Mouse (Mus musculus) heart, adult 2 months (tissue): ENCODE measurements around the gene Clip2. TPM values are rescaled to one million over a fixed set of nuclear protein-coding genes. Genes with fewer than 3 reads are reported as not detected.
A peak's percentile ranks its signal among the peaks of the same experiment; 100 is the strongest.

Source experiments
- DNase-seq, 2 experiments: peaks; one replicate each; pipeline ENCODE4 v3.0.0; 2021
- H3K27ac ChIP-seq: fragments of 200-600 bp; 2 replicates; pipeline ENCODE4 v1.8.1; 2022
- H3K27me3 ChIP-seq: fragments of 200-500 bp; 2 replicates; pipeline ENCODE4 v1.6.1; 2012; ENCODE audit warnings: mild to moderate bottlenecking, low read length, inconsistent platforms, mixed read lengths; ENCODE audit not compliant: control insufficient read depth, insufficient read depth
- H3K36me3 ChIP-seq: fragments of 200-500 bp; 2 replicates; pipeline ENCODE4 v1.6.1; 2012; ENCODE audit warnings: low read length, inconsistent platforms; ENCODE audit not compliant: control insufficient read depth, insufficient read depth
- H3K4me1 ChIP-seq: fragments of 200-500 bp; 2 replicates; pipeline ENCODE4 v1.6.1; 2011; ENCODE audit warnings: low read length; ENCODE audit not compliant: control insufficient read depth, insufficient read depth
- H3K4me3 ChIP-seq: fragments of 200-600 bp; 2 replicates; pipeline ENCODE4 v1.8.1; 2022
- H3K79me2 ChIP-seq: fragments of 200-500 bp; replicated peaks from 2 replicates; pipeline ENCODE4 v1.6.1; 2012; ENCODE audit warnings: mild to moderate bottlenecking, inconsistent platforms, low read length, moderate library complexity, mixed read lengths; ENCODE audit not compliant: control insufficient read depth, insufficient read depth
- H3K9ac ChIP-seq: fragments of 200-500 bp; 2 replicates; pipeline ENCODE4 v1.6.1; 2012; ENCODE audit warnings: low read depth, mild to moderate bottlenecking, control low read depth, inconsistent platforms, low read length, mixed read lengths
- CTCF ChIP-seq: fragments of 200-600 bp; IDR thresholded peaks from 2 replicates; pipeline ENCODE4 v1.8.1; 2022; ENCODE audit warnings: antibody characterized with exemption, mild to moderate bottlenecking, moderate library complexity
- EP300 ChIP-seq: fragments of 200-500 bp; IDR thresholded peaks from 2 replicates; pipeline ENCODE4 v1.6.1; 2011; ENCODE audit warnings: low read depth, low read length, control low read depth; ENCODE audit not compliant: insufficient read depth
- POLR2A ChIP-seq: fragments of 200-500 bp; IDR thresholded peaks from 2 replicates; pipeline ENCODE4 v1.6.1; 2011; ENCODE audit warnings: mild to moderate bottlenecking, low read depth, low read length, control low read depth; ENCODE audit not compliant: insufficient read depth
- WGBS: fragments of 180-500 bp; shearing (Covaris S2); methylation state at CpG from one replicate; pipeline ENCODE4 v1.1.7; 2018; 5-methylcytosine and 5-hydroxymethylcytosine counted together
- intact Hi-C: fragments of 180-260 bp; cut with DNase I; formaldehyde crosslinking; loops from one replicate; pipeline ENCODE4 v1.15.1; 2025
- polyA plus RNA-seq: library from polyadenylated mRNA; depleted of rRNA; stranded (reverse); fragments of >200 nt; gene quantifications from 2 replicates; pipeline ENCODE4 v1.2.3, GENCODE M21; 2012
- total RNA-seq, 2 experiments: library from RNA; stranded (reverse); gene quantifications; 2 replicates each; pipeline ENCODE4 v1.2.3; 2021

Clip2 gene
- total and polyA plus RNA-seq, 3 experiments: 6.2 to 8.0 (median 7.0) TPM

DNA sequence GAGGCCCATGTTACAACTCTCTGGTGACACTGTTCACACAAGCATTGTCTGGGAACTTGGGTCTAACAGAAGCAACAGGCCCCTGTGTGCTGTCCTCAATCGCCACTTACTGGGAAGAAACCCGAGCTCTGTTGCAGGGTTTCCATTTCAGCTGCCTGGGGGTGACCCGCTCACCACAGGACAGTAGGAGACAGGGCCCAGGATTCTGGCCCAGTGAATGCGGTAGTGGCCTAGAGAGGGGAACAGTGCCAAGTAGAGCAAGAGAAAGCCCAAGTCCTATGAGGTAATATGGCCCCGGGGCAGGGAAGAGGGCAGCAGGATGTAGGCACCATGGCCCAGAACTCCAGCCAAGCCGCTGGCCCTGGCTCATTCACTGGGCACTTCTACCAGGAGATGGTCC lies 11.4 kb downstream of the Clip2 start:
- Histone ChIP-seq H3K9ac (no peak overlapping the region), H3K27me3 (no peaks in the 10 kb centered on the region), H3K4me1 (peaks cover 29% of the 10 kb centered on the region), H3K4me3 (no peak overlapping the region), H3K27ac (peak overlapping the region; percentile 52), H3K36me3 (no peaks in the 10 kb centered on the region; the same call in 1 of the 2 replicates), H3K79me2 (no peaks in the 10 kb centered on the region; the same call in 1 of the 2 replicates)
- intact Hi-C loops: loop anchor here (5.0 kb wide), 1 partner anchor 49 kb away; no protein-coding TSS in a partner anchor
- 53% methylated on average over 6 of the region's 6 CpGs for WGBS
- DNase-seq: peak; percentile 43 to 59
- TF ChIP-seq CTCF: no peak
- TF ChIP-seq POLR2A: no peak

DNA sequence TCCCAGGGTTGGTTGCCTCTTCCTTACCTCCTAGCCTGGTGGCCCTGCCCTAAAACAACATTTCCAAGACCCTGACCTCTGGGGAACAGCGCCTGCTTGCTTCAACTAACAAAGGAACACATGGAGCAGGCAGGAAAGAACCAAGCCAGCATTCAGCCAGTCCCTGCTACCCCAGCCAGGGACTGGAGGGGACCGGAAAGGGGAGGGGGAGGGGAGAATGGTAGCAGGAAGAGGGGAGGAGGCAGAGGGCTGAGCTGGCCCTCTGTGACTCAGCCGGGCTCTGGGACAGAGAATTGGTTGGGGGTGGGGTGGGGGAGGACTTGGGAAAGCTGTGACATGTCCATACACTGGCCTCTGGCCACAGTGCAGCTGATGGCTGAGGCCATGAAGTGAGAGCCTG lies 12.3 kb downstream of the Clip2 start:
- intact Hi-C loops: loop anchor here (2.0 to 5.0 kb wide), 2 partner anchors 33 to 48 kb away; no protein-coding TSS in a partner anchor
- no peaks in the 10 kb centered on the region; the same call in 1 of the 2 replicates for H3K36me3 ChIP-seq
- TF ChIP-seq EP300: 0 out of 2 replicates have a peak, but pooled peaks have one; percentile 15
- TF ChIP-seq POLR2A: peak; percentile 40; the same call in 1 of the 2 replicates
- TF ChIP-seq CTCF: peak; percentile 15; the same call in 1 of the 2 replicates
- peaks cover 30% of the 10 kb centered on the region for H3K4me1 ChIP-seq
- H3K27me3 ChIP-seq: no peaks in the 10 kb centered on the region
- H3K4me3 ChIP-seq: no peak overlapping the region
- H3K79me2 ChIP-seq: no peaks in the 10 kb centered on the region; the same call in 1 of the 2 replicates
- peak overlapping the region; percentile 52 for H3K27ac ChIP-seq
- 32% methylated on average over 3 of the region's 3 CpGs for WGBS
- no peak overlapping the region for H3K9ac ChIP-seq
- peak; percentile 69 to 84 for DNase-seq

DNA sequence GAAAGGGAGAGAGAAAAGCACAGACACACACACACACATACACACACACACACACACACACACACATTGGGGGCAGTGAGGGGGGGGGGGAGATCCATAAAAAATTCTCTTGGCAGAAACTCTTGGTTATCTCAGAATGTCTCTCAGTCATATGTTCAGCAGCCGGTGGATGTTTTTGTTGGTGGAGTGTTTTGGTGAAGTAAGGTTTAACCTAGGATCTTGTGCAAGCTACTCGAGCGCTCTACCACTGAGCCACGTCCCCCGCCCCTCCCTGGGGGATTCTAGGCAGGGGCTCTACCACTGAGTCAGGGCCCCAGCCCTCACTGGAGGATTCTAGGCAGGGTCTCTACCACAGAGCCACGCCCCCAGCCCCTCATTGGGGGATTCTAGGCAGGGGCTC lies 16.2 kb downstream of the Clip2 start:
- WGBS: 66% methylated on average over 6 of the region's 6 CpGs
- TF ChIP-seq CTCF (no peak), EP300 (no peak), POLR2A (no peak)
- H3K27me3 ChIP-seq: no peaks in the 10 kb centered on the region
- peaks cover 15% of the 10 kb centered on the region for H3K4me1 ChIP-seq
- no peaks in the 10 kb centered on the region; the same call in 1 of the 2 replicates for H3K79me2 ChIP-seq
- intact Hi-C loops: no loop called here
- no peak overlapping the region for H3K9ac ChIP-seq
- H3K36me3 ChIP-seq: no peaks in the 10 kb centered on the region; the same call in 1 of the 2 replicates
- no peak overlapping the region for H3K27ac ChIP-seq
- DNase-seq: peak in 1 of 2 experiments; percentile 32
- no peak overlapping the region for H3K4me3 ChIP-seq

DNA sequence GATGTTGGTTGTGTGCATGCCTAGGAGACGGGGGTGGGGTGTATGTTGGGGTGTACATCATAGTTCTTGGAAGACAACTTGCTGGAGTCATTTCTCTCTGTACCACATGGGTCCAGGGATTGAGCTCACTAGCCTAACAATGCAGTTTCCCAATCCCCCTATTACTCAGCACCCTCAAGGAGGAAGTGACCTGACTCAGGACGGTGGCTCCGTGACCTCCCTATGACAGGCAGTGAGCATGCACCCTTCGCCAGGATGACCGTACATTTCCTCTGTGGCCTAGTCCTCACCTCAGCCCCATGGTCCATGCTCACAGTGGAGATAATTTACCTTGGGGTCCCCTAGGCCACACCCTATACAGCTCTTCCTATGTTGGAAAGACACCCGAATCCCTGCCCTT lies 19.8 kb downstream of the Clip2 start:
- Histone ChIP-seq H3K27ac (no peak overlapping the region), H3K4me3 (no peak overlapping the region), H3K36me3 (no peaks in the 10 kb centered on the region), H3K27me3 (no peaks in the 10 kb centered on the region), H3K4me1 (peaks cover 5% of the 10 kb centered on the region; the same call in 1 of the 2 replicates), H3K9ac (no peak overlapping the region), H3K79me2 (no peaks in the 10 kb centered on the region; the same call in 1 of the 2 replicates)
- intact Hi-C loops: no loop called here
- TF ChIP-seq CTCF (no peak), POLR2A (no peak), EP300 (no peak)
- WGBS: 88% methylated on average over 6 of the region's 6 CpGs
- DNase-seq: no peak

DNA sequence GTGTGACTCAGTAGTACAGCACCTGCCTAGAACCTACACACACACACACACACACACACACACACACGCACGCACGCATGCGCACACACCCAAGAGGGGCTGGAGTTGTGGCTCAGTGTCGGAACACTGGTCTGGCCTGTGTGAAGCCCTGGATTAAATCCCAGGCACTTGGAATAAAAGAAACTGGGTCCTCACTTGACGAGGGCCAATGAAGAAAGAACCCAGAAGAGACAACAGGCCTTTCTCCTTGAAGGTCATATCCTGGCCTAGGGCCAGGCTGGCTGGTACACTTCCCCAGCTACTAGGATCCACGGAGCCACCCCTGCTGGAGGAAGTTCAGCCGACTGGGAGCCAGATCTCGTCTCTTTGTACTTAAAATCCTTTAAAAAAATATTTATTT lies 20.6 kb downstream of the Clip2 start:
- no peak overlapping the region for H3K4me3 ChIP-seq
- H3K27me3 ChIP-seq: no peaks in the 10 kb centered on the region
- peaks cover 5% of the 10 kb centered on the region; the same call in 1 of the 2 replicates for H3K4me1 ChIP-seq
- no peaks in the 10 kb centered on the region for H3K36me3 ChIP-seq
- no peaks in the 10 kb centered on the region for H3K79me2 ChIP-seq
- intact Hi-C loops: no loop called here
- H3K27ac ChIP-seq: no peak overlapping the region; the same call in 1 of the 2 replicates
- 68% methylated on average over 9 of the region's 9 CpGs for WGBS
- no peak overlapping the region for H3K9ac ChIP-seq
- TF ChIP-seq EP300: no peak
- no peak for TF ChIP-seq POLR2A
- TF ChIP-seq CTCF: no peak
- no peak for DNase-seq

DNA sequence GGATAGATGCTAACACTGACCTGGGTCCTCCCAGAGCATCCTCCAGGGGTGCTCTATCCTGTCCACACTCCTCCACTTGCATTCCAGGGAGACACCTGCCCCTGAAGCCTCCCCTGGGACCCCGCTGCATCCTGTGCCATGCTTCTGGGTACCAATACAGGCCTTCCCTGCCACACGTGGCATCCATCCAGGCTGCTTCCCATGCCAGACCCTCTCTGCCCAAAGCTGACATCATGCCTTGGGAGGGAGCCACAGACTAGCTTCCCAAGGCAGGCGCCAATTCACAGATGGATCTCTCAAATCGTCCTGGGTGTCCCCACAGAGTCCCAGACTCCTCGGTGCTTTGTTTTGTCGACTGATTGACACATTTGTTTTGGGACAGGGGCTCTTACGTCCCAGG lies 21.4 kb downstream of the Clip2 start:
- Histone ChIP-seq H3K4me3 (no peak overlapping the region), H3K27ac (no peak overlapping the region), H3K27me3 (no peaks in the 10 kb centered on the region), H3K79me2 (no peaks in the 10 kb centered on the region), H3K4me1 (peaks cover 5% of the 10 kb centered on the region; the same call in 1 of the 2 replicates), H3K36me3 (no peaks in the 10 kb centered on the region), H3K9ac (no peak overlapping the region)
- intact Hi-C loops: no loop called here
- TF ChIP-seq CTCF (no peak), EP300 (no peak), POLR2A (no peak)
- 53% methylated on average over 7 of the region's 7 CpGs for WGBS
- DNase-seq: peak; percentile 64 to 70
